Mouse (Mus musculus): Measurements from ENCODE around the gene Ntm. TPM values are rescaled to one million over a fixed set of nuclear protein-coding genes. Genes with fewer than 3 reads are reported as not detected.

Ntm gene
- polyA plus RNA-seq, 1 experiment from 2014 or later = 26.5 TPM

DNA sequence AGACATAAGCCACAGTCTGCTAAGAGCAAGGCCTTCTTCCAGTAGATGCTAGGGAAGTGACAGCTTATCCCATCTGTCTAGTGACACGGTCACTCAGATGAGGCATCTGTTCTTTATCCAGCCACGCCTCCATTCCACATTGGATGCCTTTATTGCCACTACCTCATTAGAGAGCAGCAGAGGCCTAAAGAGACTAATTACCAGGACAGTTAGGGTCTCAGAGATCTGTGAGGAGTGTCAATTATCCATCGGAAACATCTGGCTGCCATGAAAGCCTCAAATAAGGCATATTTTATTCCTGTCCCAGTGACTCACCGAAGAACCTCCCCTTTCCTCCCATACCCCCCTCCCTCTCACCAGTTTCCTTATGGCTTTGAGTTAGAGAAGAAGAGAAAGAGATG, 963.0 kb downstream of the Ntm start:
- H3K27ac ChIP-seq = no peak overlapping the region
- H3K9ac ChIP-seq = no peak overlapping the region
- no peaks in the 10 kb centered on the region for H3K4me1 ChIP-seq (replicated peaks)
- ATAC-seq (replicated peaks; ENCODE audit: insufficient number of reproducible peaks, insufficient read depth, low FRiP score, low read depth) = no peak
- H3K4me2 ChIP-seq = no peak overlapping the region
- H3K36me3 ChIP-seq = no peaks in the 10 kb centered on the region
- no peaks in the 10 kb centered on the region for H3K27me3 ChIP-seq
- WGBS = 51% methylated on average over 4 of the region's 4 CpGs
- H3K9me3 ChIP-seq (replicated peaks) = no peaks in the 10 kb centered on the region
- no peak overlapping the region for H3K4me3 ChIP-seq

DNA sequence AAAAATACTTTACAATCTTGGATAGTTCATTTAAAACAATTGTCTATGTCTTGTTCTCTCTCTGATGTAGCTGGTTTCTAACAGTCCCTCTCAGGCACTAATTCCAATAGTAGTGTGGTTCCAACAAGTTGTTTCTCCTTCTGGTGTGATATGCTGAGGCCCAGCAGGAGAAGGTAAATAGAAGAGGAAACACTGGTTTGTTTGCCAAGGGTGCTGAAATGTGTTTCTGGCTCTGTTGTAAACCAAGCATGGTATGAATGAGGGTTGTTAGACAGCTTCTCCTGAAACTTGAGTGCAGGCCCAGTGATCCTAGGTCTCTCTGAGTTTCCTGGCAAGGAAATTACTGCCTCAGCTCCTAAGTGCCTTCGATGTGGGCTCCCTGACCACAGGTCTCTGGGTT, 985.7 kb downstream of the Ntm start:
- H3K4me3 ChIP-seq = no peak overlapping the region
- H3K9ac ChIP-seq = no peak overlapping the region
- H3K9me3 ChIP-seq (replicated peaks) = no peaks in the 10 kb centered on the region
- H3K36me3 ChIP-seq = no peaks in the 10 kb centered on the region
- H3K4me1 ChIP-seq (replicated peaks) = peaks cover 2% of the 10 kb centered on the region
- H3K4me2 ChIP-seq = no peak overlapping the region
- no peak overlapping the region for H3K27ac ChIP-seq
- no peaks in the 10 kb centered on the region for H3K27me3 ChIP-seq
- 91% methylated on average over 1 of the region's 1 CpGs for WGBS
- ATAC-seq (replicated peaks; ENCODE audit: insufficient number of reproducible peaks, insufficient read depth, low FRiP score, low read depth) = no peak

DNA sequence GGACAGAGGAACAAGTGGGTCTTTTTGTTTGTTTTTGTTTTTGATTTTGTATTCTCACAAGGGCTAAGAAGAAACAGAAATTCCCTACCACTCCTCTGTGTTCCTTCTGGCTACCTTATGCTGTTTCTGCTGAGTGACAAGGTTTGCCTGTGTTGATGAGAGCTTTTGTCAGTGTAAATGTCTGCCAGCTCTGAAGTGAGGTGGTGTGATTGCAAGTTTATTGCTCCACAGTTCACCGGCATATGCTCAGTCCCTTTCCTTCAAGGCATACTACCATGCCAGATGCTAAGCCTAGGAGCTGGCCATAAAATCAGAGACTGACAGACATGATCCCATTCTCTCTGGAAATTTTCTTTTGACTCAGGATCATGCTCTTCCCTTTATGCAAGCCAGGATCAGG, 993.5 kb downstream of the Ntm start:
- no peaks in the 10 kb centered on the region for H3K9me3 ChIP-seq (replicated peaks)
- ATAC-seq (replicated peaks; ENCODE audit: insufficient number of reproducible peaks, insufficient read depth, low FRiP score, low read depth) = no peak
- no peak overlapping the region for H3K27ac ChIP-seq
- no peak overlapping the region for H3K9ac ChIP-seq
- no peak overlapping the region for H3K4me2 ChIP-seq
- WGBS = 62% methylated on average over 1 of the region's 1 CpGs
- no peaks in the 10 kb centered on the region for H3K4me1 ChIP-seq (replicated peaks)
- no peak overlapping the region for H3K4me3 ChIP-seq
- H3K27me3 ChIP-seq = no peaks in the 10 kb centered on the region
- H3K36me3 ChIP-seq = no peaks in the 10 kb centered on the region

All from heart, embryonic 15.5 days (tissue).